Mouse (Mus musculus): Measurements from ENCODE around the gene Tnfrsf21. TPM values are rescaled to one million over a fixed set of nuclear protein-coding genes. Genes with fewer than 3 reads are reported as not detected.

Gene Tnfrsf21
- polyA plus RNA-seq, 1 experiment, result 13.5 TPM

DNA sequence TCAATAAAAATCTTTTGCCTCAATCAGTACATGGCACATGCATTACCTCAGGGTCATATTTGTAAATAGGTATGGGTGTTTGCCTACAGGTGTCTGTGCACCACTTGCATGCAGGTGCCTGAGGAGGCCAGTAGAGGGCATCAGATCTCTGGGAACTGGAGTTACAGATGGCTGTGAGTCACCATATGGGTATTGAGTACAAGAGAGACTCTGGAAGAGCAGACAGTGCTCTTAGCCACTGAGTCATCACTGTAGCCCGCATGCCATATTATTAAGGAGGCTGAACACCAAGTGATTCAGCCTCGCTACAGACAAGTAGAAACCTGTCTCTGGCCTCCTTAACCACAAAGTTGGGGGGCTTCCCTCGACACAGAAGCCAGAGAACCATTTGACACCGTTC lies 26.4 kb upstream of the Tnfrsf21 start:
- H3K27me3 ChIP-seq (replicated peaks), result no peaks in the 10 kb centered on the region
- H3K4me3 ChIP-seq (replicated peaks), result no peak overlapping the region
- no peaks in the 10 kb centered on the region for H3K4me1 ChIP-seq
- TF ChIP-seq GATA1 (IDR thresholded peaks at IDR 0.05; ENCODE audit: borderline replicate concordance, low read length) (no peak), FLI1 (IDR thresholded peaks at IDR 0.05; ENCODE audit: low read length) (no peak)
- H3K36me3 ChIP-seq (replicated peaks; ENCODE audit: low read length), result no peaks in the 10 kb centered on the region
- H3K9me3 ChIP-seq, result peaks cover 8% of the 10 kb centered on the region

DNA sequence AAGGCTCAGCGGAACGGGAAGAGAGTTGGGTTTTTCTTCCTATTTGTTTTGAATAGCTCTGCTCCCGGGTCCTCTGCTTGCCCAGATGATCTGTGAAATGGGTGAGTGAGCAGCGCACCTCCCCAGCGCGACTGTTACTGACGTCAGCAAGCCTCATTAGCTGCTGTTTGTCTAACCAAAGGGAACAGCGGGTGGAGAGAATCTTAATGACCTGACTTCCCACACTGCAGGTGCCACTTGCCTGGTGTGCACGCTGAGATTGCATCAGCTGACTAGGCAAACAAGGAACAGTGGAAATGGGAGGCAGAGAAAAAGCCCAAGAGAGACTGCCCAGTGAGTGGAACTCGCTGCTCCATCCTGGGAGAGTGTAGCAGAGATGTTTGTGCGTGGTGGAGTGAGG lies 25.2 kb upstream of the Tnfrsf21 start:
- TF ChIP-seq GATA1 (IDR thresholded peaks at IDR 0.05; ENCODE audit: borderline replicate concordance, low read length) (no peak), FLI1 (IDR thresholded peaks at IDR 0.05; ENCODE audit: low read length) (no peak)
- H3K9me3 ChIP-seq, result peaks cover 8% of the 10 kb centered on the region
- H3K36me3 ChIP-seq (replicated peaks; ENCODE audit: low read length), result no peaks in the 10 kb centered on the region
- no peaks in the 10 kb centered on the region for H3K4me1 ChIP-seq
- no peaks in the 10 kb centered on the region for H3K27me3 ChIP-seq (replicated peaks)
- no peak overlapping the region for H3K4me3 ChIP-seq (replicated peaks)

- Histone ChIP-seq H3K27me3 (replicated peaks) (no peaks in the 10 kb centered on the region), H3K36me3 (replicated peaks; ENCODE audit: low read length) (no peaks in the 10 kb centered on the region), H3K9me3 (peaks cover 4% of the 10 kb centered on the region; the same call in 1 of the 2 replicates), H3K4me1 (no peaks in the 10 kb centered on the region), H3K4me3 (replicated peaks) (no peak overlapping the region)
- no peak for TF ChIP-seq GATA1 (IDR thresholded peaks at IDR 0.05; ENCODE audit: borderline replicate concordance, low read length)
- no peak for TF ChIP-seq FLI1 (IDR thresholded peaks at IDR 0.05; ENCODE audit: low read length)
Measured at GRCm38 (mm10) chr17:42999446-42999977, 16.8 kb upstream of the Tnfrsf21 start.

DNA sequence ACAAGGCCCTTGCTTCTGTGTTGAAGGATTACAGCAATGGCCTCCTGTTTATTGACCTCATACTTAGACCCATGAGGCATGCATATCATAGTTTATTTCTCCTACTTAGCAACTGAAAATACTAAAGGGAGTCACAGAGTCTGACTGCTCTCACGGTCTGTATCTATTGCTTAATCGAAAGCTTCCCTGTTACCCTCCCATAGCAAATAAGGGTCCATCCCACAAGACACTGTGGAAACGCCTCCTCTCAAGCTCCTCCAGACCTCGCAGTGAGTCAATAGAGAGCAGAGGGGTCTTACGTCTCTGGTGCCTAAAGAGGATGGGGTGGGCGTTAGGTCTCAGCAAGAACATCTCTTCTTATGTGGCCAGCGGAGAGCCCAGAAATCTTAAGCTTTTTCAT lies 15.8 kb upstream of the Tnfrsf21 start:
- Histone ChIP-seq H3K9me3 (peaks cover 4% of the 10 kb centered on the region; the same call in 1 of the 2 replicates), H3K27me3 (replicated peaks) (no peaks in the 10 kb centered on the region), H3K36me3 (replicated peaks; ENCODE audit: low read length) (no peaks in the 10 kb centered on the region), H3K4me1 (no peaks in the 10 kb centered on the region), H3K4me3 (replicated peaks) (no peak overlapping the region)
- TF ChIP-seq GATA1 (IDR thresholded peaks at IDR 0.05; ENCODE audit: borderline replicate concordance, low read length), result no peak

- H3K9me3 ChIP-seq, result no peaks in the 10 kb centered on the region
- H3K27me3 ChIP-seq (replicated peaks), result no peaks in the 10 kb centered on the region
- no peaks in the 10 kb centered on the region for H3K36me3 ChIP-seq (replicated peaks; ENCODE audit: low read length)
- peak overlapping the region; percentile 80 for H3K4me3 ChIP-seq (replicated peaks)
- H3K4me1 ChIP-seq, result peaks cover 9% of the 10 kb centered on the region
- TF ChIP-seq GATA1 (IDR thresholded peaks at IDR 0.05; ENCODE audit: borderline replicate concordance, low read length) (no peak), FLI1 (IDR thresholded peaks at IDR 0.05; ENCODE audit: low read length) (no peak)
Measured at GRCm38 (mm10) chr17:43012718-43013117, 3.6 kb upstream of the Tnfrsf21 start.

- Histone ChIP-seq H3K27me3 (replicated peaks) (no peaks in the 10 kb centered on the region), H3K36me3 (replicated peaks; ENCODE audit: low read length) (peaks cover 39% of the 10 kb centered on the region), H3K4me1 (peaks cover 52% of the 10 kb centered on the region), H3K9me3 (no peaks in the 10 kb centered on the region), H3K4me3 (replicated peaks) (peak overlapping the region; percentile 98)
- TF ChIP-seq FLI1 (IDR thresholded peaks at IDR 0.05; ENCODE audit: low read length) (0 out of 2 replicates have a peak, but pooled peaks have one; percentile 31), GATA1 (IDR thresholded peaks at IDR 0.05; ENCODE audit: borderline replicate concordance, low read length) (no peak)
Measured at GRCm38 (mm10) chr17:43017341-43018052, 1.1 kb downstream of the Tnfrsf21 start.

GRCm38 (mm10) chr17:43018071-43018470 lies 1.7 kb downstream of the Tnfrsf21 start:
- no peaks in the 10 kb centered on the region for H3K27me3 ChIP-seq (replicated peaks)
- peaks cover 56% of the 10 kb centered on the region for H3K4me1 ChIP-seq
- H3K4me3 ChIP-seq (replicated peaks), result peak overlapping the region; percentile 98
- TF ChIP-seq FLI1 (IDR thresholded peaks at IDR 0.05; ENCODE audit: low read length), result no peak
- no peak for TF ChIP-seq GATA1 (IDR thresholded peaks at IDR 0.05; ENCODE audit: borderline replicate concordance, low read length)
- H3K36me3 ChIP-seq (replicated peaks; ENCODE audit: low read length), result peaks cover 45% of the 10 kb centered on the region
- no peaks in the 10 kb centered on the region for H3K9me3 ChIP-seq

DNA sequence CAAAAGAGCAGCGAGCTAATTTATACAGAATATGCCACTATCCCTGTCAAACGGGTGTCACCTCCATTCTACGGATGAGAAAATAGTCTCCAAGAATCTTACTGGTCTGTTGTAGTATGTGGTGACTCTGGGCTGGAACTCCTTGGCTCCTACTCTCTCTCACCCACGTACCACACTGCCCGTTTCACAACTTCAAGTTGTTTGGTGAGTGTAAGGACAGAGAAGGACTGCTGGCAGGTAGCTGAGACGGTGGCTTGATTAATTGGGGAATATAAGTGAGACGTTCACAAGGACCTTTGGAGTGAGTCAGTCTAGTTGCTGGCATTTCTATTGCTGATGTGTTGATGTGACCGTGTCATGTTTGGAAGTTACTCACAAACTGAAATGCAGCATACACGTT lies 3.3 kb downstream of the Tnfrsf21 start:
- Histone ChIP-seq H3K27me3 (replicated peaks) (no peaks in the 10 kb centered on the region), H3K9me3 (no peaks in the 10 kb centered on the region), H3K4me1 (peaks cover 66% of the 10 kb centered on the region), H3K4me3 (replicated peaks) (peak overlapping the region; percentile 18), H3K36me3 (replicated peaks; ENCODE audit: low read length) (peaks cover 57% of the 10 kb centered on the region)
- TF ChIP-seq GATA1 (IDR thresholded peaks at IDR 0.05; ENCODE audit: borderline replicate concordance, low read length), result no peak
- no peak for TF ChIP-seq FLI1 (IDR thresholded peaks at IDR 0.05; ENCODE audit: low read length)

- Histone ChIP-seq H3K4me1 (peaks cover 77% of the 10 kb centered on the region), H3K27me3 (replicated peaks) (no peaks in the 10 kb centered on the region), H3K9me3 (no peaks in the 10 kb centered on the region), H3K36me3 (replicated peaks; ENCODE audit: low read length) (peaks cover 67% of the 10 kb centered on the region), H3K4me3 (replicated peaks) (no peak overlapping the region)
- TF ChIP-seq FLI1 (IDR thresholded peaks at IDR 0.05; ENCODE audit: low read length) (no peak), GATA1 (IDR thresholded peaks at IDR 0.05; ENCODE audit: borderline replicate concordance, low read length) (no peak)
Measured at GRCm38 (mm10) chr17:43021017-43021416, 4.7 kb downstream of the Tnfrsf21 start.

DNA sequence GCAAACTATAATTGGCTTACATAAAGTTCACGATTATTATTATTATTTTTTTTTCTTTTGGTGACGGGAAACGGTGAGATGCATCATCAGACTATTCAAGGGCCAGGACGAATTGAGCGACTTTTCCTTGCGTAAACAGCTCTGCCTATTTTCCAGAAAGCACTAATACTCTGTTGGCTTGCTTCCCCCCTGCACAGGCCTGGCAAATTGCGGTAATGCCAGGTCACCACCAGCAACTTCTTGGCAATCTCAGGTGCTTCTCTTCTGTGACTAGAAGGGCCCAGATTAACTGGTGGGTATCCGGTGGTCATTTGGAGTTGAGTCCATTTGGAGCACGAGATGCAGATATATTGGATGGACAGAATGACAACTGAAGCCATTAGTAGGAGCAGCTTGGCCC lies 5.7 kb downstream of the Tnfrsf21 start:
- TF ChIP-seq FLI1 (IDR thresholded peaks at IDR 0.05; ENCODE audit: low read length) (no peak), GATA1 (IDR thresholded peaks at IDR 0.05; ENCODE audit: borderline replicate concordance, low read length) (no peak)
- Histone ChIP-seq H3K4me1 (peaks cover 80% of the 10 kb centered on the region), H3K4me3 (replicated peaks) (no peak overlapping the region), H3K9me3 (no peaks in the 10 kb centered on the region), H3K27me3 (replicated peaks) (no peaks in the 10 kb centered on the region), H3K36me3 (replicated peaks; ENCODE audit: low read length) (peaks cover 75% of the 10 kb centered on the region)
